Mouse (Mus musculus) 3T3-L1 (cell line): ENCODE results near the gene Topors.

Source experiments
- DNase-seq: peaks from one replicate; pipeline ENCODE4 v3.0.0-alpha.2; 2015; ENCODE audit warnings: low read depth, low spot score

The Topors gene

GRCm38 (mm10) chr4:40250984-40251383 lies 18.7 kb downstream of the Topors start:
- DNase-seq, result no peak

- DNase-seq, result no peak
These were observed 25.6 kb downstream of the Topors start for GRCm38 (mm10) chr4:40244035-40244434.

GRCm38 (mm10) chr4:40243006-40243405 lies 26.6 kb downstream of the Topors start:
- no peak for DNase-seq

- no peak for DNase-seq
These were observed 27.7 kb downstream of the Topors start for GRCm38 (mm10) chr4:40241928-40242327.

DNA sequence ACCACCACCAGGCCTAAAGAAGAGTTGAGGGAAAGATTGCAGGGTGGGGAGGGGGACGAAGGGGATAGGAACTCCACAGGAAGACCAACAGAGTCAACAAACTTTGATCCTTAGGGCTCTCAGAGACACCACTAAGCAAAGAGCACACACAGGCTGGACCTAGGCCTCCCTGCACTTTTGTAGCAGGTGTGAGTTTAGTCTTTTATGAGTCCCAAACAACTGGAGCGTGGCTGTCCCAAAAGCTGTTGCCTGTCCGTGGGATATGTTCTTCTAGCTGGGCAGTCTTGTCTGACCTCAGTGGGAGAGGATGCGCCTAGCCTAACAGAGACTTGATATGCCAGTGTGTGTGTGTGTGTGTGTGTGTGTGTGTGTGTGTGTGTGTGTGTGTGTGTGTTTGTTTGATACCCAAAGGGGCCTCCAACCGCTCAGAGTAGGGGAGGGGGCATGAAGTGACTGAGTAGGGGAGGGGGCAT lies 29.3 kb downstream of the Topors start:
- peak; percentile 20 for DNase-seq

DNA sequence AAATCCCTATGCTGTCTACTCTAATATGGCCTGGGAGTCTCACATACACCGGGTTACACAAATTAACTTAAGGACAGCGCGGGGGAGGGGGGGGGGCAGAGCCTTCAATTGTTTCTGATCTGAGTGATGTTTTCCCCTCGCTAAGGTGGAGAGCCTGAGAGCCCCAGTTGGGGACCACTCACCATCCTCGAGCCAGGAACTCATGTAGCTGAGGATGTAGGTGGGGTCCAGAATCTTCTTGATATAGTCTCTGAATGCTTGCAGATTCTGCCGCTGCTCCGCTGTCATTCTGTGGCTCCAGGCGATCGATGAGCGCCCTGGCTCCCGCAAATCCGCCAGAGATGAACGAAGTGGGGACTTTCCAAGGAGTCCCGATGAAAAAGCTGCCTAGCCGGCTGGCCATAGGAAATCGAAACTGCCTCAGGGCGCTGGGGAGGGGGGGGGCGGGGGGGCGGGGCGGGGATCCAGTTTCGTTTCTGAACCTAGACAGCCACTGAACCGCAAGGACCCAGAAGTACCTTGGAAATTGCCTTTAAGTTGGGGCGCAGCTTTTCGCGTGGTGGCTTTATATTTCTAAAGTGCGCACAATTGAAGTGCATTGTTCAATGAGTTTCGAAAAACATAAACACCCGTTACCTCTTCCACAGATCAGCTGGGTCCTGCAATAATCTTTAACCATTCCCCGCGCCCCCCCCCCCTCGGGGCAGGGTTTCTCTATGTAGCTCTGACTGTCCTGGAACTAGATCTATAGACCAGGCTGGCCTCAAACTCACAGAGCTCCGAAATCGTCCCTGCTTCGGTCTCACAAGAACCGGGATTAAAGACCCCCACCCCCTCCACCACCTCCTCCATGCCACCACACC lies 30.0 kb downstream of the Topors start, which contains the start of gene Ddx58:
Gene Ddx58 (minus strand): TSS at position 420 of the 863 bp plus-strand sequence.
- DNase-seq, result peak; percentile 68

DNA sequence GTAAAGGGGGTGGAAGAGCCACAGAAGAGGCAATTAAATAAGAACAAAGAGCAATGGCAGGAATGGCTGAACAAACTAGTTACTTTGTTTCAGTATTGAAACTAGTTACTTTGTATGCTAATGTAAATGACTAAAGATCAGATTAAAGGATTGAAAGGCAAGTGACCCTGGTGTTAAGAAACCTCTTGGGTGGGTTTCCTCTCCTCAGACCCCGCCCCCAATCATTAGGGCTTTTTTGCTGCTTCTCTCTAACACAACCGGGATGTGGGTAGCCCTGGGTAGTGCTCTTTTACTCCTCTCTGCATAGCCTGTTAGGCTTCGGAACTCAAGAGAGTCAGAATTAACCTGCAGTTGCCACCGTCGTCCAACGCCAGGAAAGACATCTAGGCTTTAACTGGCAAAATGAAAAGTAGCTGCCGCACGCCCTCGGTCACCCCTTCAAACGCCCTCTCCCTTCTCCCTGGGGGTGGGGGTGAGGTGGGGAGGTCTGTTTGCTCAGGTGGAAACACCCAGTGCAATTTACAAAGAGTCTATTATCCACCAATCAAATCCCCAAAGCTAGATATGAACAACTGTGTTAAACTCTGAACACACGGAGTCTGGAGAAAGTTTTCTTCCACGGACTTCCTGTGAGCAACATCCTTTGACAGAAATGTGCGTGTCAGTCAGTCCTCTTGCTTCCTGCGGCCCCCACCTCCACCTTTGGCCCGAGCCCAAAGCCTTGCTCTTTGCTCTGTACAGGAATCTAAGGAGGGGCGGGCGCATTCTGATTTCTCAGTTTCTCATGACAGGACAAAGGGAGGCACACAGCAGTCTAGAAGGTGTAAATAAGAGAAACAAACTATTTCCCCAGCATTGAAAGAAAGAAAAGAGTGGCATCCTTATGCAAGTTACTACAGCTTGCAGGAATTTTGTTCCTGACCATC lies 30.9 kb downstream of the Topors start:
- peak; percentile 81 for DNase-seq

DNA sequence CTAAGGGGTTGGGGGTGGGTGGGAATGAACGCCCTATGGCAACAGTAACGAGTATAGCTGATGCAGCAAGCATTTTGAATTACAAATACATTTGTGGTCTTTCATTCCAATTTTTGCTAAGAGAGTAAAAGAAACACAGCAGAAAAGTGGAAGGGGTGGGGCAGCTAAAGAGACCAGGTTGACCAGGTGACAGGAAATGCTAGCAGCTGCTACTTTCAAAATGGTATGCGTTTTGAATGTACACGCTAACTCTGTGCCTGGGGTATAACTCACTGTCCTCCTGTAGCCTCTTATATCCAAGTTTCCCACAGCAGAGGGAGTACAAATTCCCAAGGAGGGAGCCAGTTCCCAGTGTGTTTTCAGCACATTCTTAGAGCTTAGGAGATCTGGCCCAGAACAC lies 32.8 kb downstream of the Topors start:
- DNase-seq, result no peak

DNA sequence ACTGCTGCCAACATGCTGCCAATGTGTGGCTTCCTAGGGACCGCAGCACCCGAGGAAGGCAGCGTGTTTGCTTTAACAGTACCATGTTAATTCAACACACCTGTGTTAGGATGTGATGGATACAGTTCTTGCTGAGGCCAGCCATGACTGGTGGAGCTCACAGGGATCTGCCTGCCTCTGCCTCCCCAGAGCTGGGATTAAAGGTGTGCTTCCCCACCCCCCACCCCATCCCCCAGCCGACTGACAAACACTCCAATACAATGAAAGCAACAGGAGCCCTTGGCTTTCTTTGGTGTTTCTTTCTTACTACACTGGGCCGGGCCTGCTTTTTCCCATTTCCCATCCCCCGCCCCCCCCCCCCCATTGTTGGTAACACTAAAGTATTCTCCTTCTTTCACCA lies 35.4 kb downstream of the Topors start:
- DNase-seq, result no peak

DNA sequence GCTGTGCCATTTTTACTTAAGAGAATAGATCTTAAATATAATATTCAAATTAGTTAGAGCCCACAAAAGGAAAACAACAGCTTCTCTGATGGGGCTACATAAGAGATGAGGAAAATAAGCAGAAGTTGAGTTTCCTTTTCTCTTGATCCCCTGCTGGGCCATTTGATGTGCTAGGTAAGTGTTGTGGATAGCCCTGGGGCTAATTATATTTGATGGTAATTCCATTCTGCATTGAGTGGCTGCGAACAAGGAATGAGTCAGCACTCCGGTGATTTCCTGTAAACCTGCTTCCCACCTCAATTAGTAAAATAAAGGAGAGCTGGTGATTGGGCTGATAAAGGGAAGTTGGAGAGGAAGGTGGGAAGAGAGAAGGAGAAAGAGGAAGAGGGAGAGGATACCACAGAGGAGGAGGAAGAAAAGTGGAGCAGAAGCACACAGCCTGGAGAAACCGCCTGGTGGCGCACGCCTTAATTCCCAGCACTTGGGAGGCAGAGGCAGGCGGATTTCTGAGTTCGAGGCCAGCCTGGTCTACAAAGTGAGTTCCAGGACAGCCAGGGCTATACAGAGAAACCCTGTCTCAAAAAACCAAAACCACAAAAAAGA lies 36.5 kb downstream of the Topors start:
- DNase-seq, result no peak

- no peak for DNase-seq
These were observed 39.9 kb downstream of the Topors start for GRCm38 (mm10) chr4:40229723-40230122.

DNA sequence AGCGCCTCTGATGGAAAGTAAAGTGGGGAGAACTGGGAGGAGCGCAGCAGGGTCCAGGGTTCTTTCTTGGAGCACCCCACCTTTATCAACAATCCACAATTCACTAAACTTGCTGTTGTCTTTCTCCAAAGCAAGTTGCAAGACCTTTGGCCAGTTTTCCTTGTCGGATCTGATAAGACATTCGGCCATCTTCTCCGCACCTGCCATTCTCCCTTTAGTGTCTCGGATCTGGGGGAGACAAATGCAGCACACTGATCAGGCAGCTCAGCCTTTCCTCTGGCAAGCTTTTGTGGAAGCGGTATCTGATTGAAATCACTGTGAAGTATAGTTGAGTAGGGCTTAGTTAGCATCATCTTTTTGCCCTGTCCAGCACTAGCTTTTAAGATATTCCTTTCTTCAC lies 41.8 kb downstream of the Topors start:
- no peak for DNase-seq

DNA sequence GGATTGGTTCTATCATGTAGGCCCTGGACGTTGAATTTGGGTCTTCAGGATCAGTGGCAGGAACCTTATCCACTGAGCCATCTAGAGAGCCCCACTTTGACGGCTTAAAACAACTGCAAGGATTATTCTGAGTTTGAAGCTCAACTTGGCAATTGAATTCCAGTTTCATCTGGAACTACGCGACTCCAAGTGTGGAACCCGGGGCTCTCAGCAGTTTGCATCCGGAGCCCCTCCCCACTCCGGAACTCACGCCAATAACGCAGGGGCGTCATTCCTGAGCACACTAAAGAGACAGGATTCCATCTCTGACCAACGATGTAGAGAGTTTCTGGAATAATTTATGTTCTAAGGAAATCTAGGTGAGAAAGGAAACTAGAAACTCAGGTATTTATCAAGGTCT lies 42.5 kb downstream of the Topors start:
- DNase-seq, result no peak

GRCm38 (mm10) chr4:40226095-40226494 lies 43.6 kb downstream of the Topors start:
- DNase-seq, result no peak

DNA sequence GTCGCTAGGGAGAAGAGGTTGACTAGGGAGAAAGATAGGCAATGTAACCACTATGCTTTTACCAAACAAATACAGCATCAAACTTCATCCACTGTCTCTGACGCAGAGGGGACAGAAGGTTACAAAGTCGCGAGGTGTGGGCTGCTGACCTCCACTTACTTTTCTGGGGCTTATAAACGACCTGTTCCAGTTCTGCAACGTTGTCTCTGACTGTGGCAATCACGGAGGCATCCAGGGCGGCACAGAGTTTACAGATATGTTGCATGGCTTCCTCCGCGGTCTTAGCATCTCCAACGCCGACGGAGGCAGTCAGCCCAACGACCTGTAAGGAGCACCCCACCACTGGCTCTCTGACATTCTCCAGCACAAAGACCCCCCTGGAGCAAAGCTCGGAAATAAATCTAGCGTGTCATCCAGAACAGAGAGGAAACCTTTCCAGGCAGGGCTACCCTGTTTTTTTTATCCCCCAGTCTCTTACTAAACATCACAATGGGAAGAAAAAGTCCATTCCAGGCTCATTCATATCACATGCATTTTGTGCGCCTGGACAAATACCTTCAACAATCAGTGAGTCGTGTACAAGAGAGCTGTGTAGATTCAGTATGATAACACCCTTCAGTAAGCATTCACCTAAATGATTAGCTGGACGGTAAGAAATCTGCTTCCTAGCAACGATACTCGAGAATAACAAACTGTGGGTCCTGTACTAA lies 47.6 kb downstream of the Topors start:
- DNase-seq, result no peak

DNA sequence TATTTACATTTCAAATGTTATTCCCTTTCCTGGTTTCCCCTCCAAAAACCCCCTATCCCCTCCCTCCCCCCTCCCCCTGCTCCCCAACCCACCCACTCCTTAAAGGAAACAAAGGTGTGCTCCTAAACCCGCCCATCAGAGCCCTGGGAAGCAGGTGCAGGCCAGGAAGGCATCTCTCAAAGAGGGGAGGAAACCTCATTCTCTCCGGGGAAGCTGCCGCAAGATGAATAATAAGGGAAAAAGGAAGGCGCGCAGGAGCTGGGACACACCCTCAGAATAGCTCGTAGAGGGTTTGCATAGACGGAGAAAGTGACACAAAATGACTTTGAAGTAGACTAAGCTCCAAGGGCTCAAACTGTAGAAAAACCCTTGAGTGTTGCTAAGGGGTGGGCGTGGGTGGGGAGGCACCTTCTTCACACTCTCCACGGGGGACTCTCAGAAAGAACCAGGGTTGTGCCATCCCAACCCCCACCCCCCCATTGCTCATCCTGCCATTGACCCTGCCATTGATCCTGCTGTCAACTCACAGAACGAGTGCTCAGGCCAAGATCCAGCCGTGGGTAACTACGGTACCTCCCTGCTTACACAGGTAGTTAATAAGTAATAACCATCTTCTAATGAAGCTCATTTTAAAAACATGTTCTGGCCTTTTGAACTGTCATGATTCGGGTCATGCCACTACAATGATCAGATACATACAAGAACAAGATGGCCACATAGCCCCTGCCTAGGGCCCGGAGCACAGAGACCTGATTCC lies 48.5 kb downstream of the Topors start:
- no peak for DNase-seq

GRCm38 (mm10) chr4:40220437-40220836 lies 49.2 kb downstream of the Topors start:
- no peak for DNase-seq

DNA sequence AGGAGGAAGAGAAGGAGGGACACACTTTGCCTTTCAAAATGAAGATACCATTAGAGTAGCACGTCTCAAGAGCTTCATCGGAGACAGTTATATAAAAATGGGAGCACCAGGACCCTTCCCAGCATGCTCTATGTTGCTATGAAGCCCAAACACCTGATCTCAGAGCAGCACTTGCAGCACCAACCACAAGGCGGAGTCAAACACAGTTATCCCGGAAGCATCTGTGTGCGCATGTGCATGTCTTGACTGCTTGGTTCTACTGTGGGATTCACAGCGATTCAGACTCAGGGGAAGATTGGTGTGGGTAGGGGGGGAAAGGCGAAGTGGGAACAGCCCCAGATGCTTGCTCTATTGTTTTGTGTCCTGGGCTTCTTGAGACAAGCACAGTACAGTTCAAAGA lies 51.3 kb downstream of the Topors start:
- peak; percentile 65 for DNase-seq

DNA sequence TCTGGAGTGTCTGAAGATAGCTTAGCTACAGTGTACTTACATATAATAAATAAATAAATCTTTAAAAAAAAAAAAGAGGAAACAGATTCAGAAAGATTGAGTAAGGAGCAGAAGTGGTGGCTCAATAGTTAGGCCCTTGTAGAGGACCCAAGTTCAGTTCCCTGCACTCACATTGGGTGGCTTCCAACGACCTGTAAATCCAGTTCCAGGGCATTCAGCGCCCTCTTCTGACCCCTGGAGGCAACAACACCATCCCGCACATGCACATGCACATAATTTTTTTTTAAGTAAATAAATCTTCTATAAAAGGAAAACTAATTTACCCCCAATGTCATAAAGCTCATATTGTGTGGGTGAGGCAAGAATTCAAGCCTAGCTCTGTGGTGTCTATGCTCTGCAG lies 51.7 kb downstream of the Topors start:
- DNase-seq, result peak; percentile 31

- no peak for DNase-seq
These were observed 57.5 kb downstream of the Topors start for GRCm38 (mm10) chr4:40212177-40212576.
